Mouse (Mus musculus): ENCODE results near the gene Podxl. TPM values are rescaled to one million over a fixed set of nuclear protein-coding genes. Genes with fewer than 3 reads are reported as not detected.

Podxl gene
- polyA plus RNA-seq, 1 experiment, result 0.60 TPM

DNA sequence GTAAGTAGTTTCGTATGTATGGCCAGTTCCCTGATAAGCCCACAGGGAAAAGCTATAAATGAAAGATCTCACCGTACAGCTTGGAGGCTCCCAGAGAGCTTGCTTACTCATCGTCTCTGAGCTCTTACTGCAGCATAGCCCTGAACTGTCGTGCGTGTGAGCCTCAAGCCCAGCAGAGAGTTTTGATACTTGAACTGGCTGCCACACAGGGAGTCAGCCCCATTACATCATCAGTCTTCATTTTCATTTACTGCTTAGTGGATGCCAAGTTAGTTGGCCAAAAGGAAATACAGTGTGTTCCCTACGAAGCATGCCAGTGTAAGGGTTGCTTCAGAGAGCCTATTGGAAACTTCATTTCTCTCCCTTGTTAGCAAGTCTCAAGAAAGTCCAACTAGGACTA is 50.1 kb downstream of the Podxl start:
- TF ChIP-seq USF1 (IDR thresholded peaks at IDR 0.05; ENCODE audit: low read depth) (no peak), MYOG (IDR thresholded peaks at IDR 0.05; ENCODE audit: control insufficient read depth in 1 of 3, insufficient read depth in 1 of 3, insufficient read length in 2 of 3, low read depth in 2 of 3) (no peak), CEBPB (IDR thresholded peaks at IDR 0.05; ENCODE audit: insufficient read depth, poor library complexity, severe bottlenecking) (no peak), TCF12 (IDR thresholded peaks at IDR 0.05; ENCODE audit: insufficient read depth, poor library complexity, severe bottlenecking) (no peak), MYOD1 (IDR thresholded peaks at IDR 0.05; ENCODE audit: control insufficient read depth in 1 of 3, insufficient read length in 2 of 3, low read depth in 2 of 3) (no peak), POLR2AphosphoS2 (IDR thresholded peaks at IDR 0.05; ENCODE audit: insufficient read length, low read depth) (no peak), TCF3 (IDR thresholded peaks at IDR 0.05; ENCODE audit: insufficient read length, low read depth) (no peak), SRF (IDR thresholded peaks at IDR 0.05; ENCODE audit: control insufficient read depth, insufficient read length, low read depth) (no peak), MAX (IDR thresholded peaks at IDR 0.05; ENCODE audit: low read depth) (no peak)
- H3K79me2 ChIP-seq (ENCODE audit: control insufficient read depth, insufficient read depth), result no peaks in the 10 kb centered on the region
- H3K4me2 ChIP-seq (ENCODE audit: low read depth), result no peak overlapping the region
- H3K4me3 ChIP-seq, result no peak overlapping the region
- no peak overlapping the region for H3ac ChIP-seq (ENCODE audit: control insufficient read depth, insufficient read length)
- no peaks in the 10 kb centered on the region for H3K27me3 ChIP-seq (ENCODE audit: control insufficient read depth, insufficient read depth, insufficient read length)
- H3K36me3 ChIP-seq (ENCODE audit: control insufficient read depth, insufficient read depth), result peaks cover 6% of the 10 kb centered on the region

DNA sequence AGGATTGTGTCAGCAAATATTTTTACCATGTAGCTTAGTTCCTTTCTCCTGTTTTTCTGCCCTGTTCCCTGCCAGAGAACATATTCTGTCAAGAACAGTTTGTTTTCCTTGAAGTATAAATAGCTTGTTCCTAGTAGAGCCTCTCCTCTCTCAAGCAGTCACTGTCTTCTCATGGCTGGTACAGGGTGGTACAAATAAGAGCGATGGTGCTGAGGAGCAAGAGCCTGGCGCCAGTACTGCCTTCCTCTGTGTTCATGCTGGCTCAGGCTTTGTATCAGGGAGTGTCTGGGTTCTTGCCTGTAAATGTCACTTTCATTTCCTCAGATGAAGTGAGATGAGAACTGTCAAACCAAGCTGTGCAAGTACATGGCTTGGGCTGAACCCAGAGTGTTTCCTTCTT is 61.2 kb downstream of the Podxl start:
- H3ac ChIP-seq (ENCODE audit: control insufficient read depth, insufficient read length), result no peak overlapping the region
- TF ChIP-seq POLR2AphosphoS2 (IDR thresholded peaks at IDR 0.05; ENCODE audit: insufficient read length, low read depth), result no peak
- no peak for TF ChIP-seq TCF12 (IDR thresholded peaks at IDR 0.05; ENCODE audit: insufficient read depth, poor library complexity, severe bottlenecking)
- TF ChIP-seq USF1 (IDR thresholded peaks at IDR 0.05; ENCODE audit: low read depth), result no peak
- TF ChIP-seq MAX (IDR thresholded peaks at IDR 0.05; ENCODE audit: low read depth), result no peak
- no peak for TF ChIP-seq TCF3 (IDR thresholded peaks at IDR 0.05; ENCODE audit: insufficient read length, low read depth)
- no peak for TF ChIP-seq POLR2A (IDR thresholded peaks at IDR 0.05; ENCODE audit: insufficient read length, low read depth)
- no peak for TF ChIP-seq SRF (IDR thresholded peaks at IDR 0.05; ENCODE audit: control insufficient read depth, insufficient read length, low read depth)
- TF ChIP-seq MYOG (IDR thresholded peaks at IDR 0.05; ENCODE audit: control insufficient read depth in 1 of 3, insufficient read depth in 1 of 3, insufficient read length in 2 of 3, low read depth in 2 of 3), result no peak
- no peak for TF ChIP-seq REST (IDR thresholded peaks at IDR 0.05; ENCODE audit: insufficient read depth, insufficient read length)
- no peak for TF ChIP-seq MYOD1 (IDR thresholded peaks at IDR 0.05; ENCODE audit: control insufficient read depth in 1 of 3, insufficient read length in 2 of 3, low read depth in 2 of 3)
- no peak for TF ChIP-seq E2F4 (IDR thresholded peaks at IDR 0.05; ENCODE audit: insufficient read depth)
- TF ChIP-seq CEBPB (IDR thresholded peaks at IDR 0.05; ENCODE audit: insufficient read depth, poor library complexity, severe bottlenecking), result no peak
- H3K79me2 ChIP-seq (ENCODE audit: control insufficient read depth, insufficient read depth), result no peaks in the 10 kb centered on the region
- H3K27me3 ChIP-seq (ENCODE audit: control insufficient read depth, insufficient read depth, insufficient read length), result no peaks in the 10 kb centered on the region
- no peak overlapping the region for H3K4me3 ChIP-seq
- H3K36me3 ChIP-seq (ENCODE audit: control insufficient read depth, insufficient read depth), result peaks cover 30% of the 10 kb centered on the region
- no peak overlapping the region for H3K4me2 ChIP-seq (ENCODE audit: low read depth)

DNA sequence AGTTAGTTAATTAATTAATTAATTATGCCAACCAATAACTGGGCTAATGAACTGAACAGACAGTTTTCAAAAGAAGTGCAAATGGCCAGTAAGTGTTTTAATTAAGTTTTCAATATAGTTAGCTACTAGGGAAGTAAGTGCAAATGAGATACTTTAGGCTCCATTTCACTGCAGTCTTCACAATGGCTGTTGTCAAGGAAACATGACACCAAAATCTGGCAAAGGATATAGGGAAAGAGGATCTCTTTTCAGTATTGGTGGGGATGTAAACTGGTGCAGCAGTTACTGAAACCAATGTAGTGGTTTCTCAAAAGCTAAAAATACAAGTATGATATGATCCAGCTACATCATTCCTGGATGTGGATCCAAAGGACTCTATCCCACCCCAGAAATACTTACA is 63.1 kb downstream of the Podxl start:
- TF ChIP-seq USF1 (IDR thresholded peaks at IDR 0.05; ENCODE audit: low read depth) (no peak), E2F4 (IDR thresholded peaks at IDR 0.05; ENCODE audit: insufficient read depth) (no peak), SRF (IDR thresholded peaks at IDR 0.05; ENCODE audit: control insufficient read depth, insufficient read length, low read depth) (no peak), TCF12 (IDR thresholded peaks at IDR 0.05; ENCODE audit: insufficient read depth, poor library complexity, severe bottlenecking) (no peak), TCF3 (IDR thresholded peaks at IDR 0.05; ENCODE audit: insufficient read length, low read depth) (no peak), POLR2AphosphoS2 (IDR thresholded peaks at IDR 0.05; ENCODE audit: insufficient read length, low read depth) (no peak), CEBPB (IDR thresholded peaks at IDR 0.05; ENCODE audit: insufficient read depth, poor library complexity, severe bottlenecking) (no peak), MYOG (IDR thresholded peaks at IDR 0.05; ENCODE audit: control insufficient read depth in 1 of 3, insufficient read depth in 1 of 3, insufficient read length in 2 of 3, low read depth in 2 of 3) (no peak), MYOD1 (IDR thresholded peaks at IDR 0.05; ENCODE audit: control insufficient read depth in 1 of 3, insufficient read length in 2 of 3, low read depth in 2 of 3) (no peak)
- H3ac ChIP-seq (ENCODE audit: control insufficient read depth, insufficient read length), result no peak overlapping the region
- no peak overlapping the region for H3K4me2 ChIP-seq (ENCODE audit: low read depth)
- H3K79me2 ChIP-seq (ENCODE audit: control insufficient read depth, insufficient read depth), result no peaks in the 10 kb centered on the region
- H3K27me3 ChIP-seq (ENCODE audit: control insufficient read depth, insufficient read depth, insufficient read length), result no peaks in the 10 kb centered on the region
- peaks cover 38% of the 10 kb centered on the region for H3K36me3 ChIP-seq (ENCODE audit: control insufficient read depth, insufficient read depth)
- H3K4me3 ChIP-seq, result no peak overlapping the region

DNA sequence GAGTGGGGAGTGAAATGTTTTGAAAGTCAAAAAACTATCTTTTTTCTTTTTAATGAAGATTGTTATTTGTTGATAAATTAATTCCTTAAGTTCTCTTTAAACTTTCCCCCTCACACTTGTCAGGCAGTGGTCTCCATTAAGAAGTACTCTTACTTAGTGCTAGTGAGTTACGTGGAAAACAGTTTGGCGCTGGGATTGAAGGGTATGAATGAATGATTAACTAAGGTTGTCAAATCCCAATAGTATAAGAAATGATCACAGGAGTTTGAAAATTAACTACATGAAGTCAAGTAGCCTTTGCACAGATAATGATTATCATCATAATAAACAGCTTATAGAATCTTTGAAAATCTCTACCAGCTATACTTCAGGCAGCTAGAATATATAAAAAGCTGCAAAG is 63.5 kb downstream of the Podxl start:
- no peak overlapping the region for H3K4me3 ChIP-seq
- H3ac ChIP-seq (ENCODE audit: control insufficient read depth, insufficient read length), result no peak overlapping the region
- H3K4me2 ChIP-seq (ENCODE audit: low read depth), result no peak overlapping the region
- H3K79me2 ChIP-seq (ENCODE audit: control insufficient read depth, insufficient read depth), result no peaks in the 10 kb centered on the region
- H3K27me3 ChIP-seq (ENCODE audit: control insufficient read depth, insufficient read depth, insufficient read length), result no peaks in the 10 kb centered on the region
- peaks cover 38% of the 10 kb centered on the region for H3K36me3 ChIP-seq (ENCODE audit: control insufficient read depth, insufficient read depth)
- TF ChIP-seq TCF12 (IDR thresholded peaks at IDR 0.05; ENCODE audit: insufficient read depth, poor library complexity, severe bottlenecking), result no peak

DNA sequence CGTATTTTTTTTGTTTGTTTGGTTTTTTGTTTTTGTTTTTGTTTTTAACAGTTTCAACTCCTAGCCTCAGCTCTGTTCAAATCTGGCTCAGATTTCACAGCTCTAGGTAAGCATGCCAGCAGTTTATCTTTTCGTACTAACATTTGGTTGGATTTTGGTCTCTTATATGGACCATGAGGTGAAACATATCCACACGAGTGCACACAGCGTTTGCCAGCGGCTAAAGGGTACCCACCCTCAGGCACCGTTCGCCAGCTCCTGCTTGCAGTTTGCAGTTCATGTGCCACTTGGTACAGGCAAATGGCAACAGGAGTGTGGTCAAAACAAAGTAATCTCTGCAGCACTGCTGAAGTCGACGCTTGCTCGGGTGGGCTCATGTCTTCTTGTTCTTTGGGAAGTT is 63.9 kb downstream of the Podxl start:
- Histone ChIP-seq H3K4me2 (ENCODE audit: low read depth) (no peak overlapping the region), H3K27me3 (ENCODE audit: control insufficient read depth, insufficient read depth, insufficient read length) (no peaks in the 10 kb centered on the region), H3ac (ENCODE audit: control insufficient read depth, insufficient read length) (no peak overlapping the region), H3K36me3 (ENCODE audit: control insufficient read depth, insufficient read depth) (peaks cover 38% of the 10 kb centered on the region), H3K4me3 (no peak overlapping the region), H3K79me2 (ENCODE audit: control insufficient read depth, insufficient read depth) (no peaks in the 10 kb centered on the region)
- TF ChIP-seq MAX (IDR thresholded peaks at IDR 0.05; ENCODE audit: low read depth) (no peak), POLR2AphosphoS2 (IDR thresholded peaks at IDR 0.05; ENCODE audit: insufficient read length, low read depth) (no peak), TCF3 (IDR thresholded peaks at IDR 0.05; ENCODE audit: insufficient read length, low read depth) (no peak), SRF (IDR thresholded peaks at IDR 0.05; ENCODE audit: control insufficient read depth, insufficient read length, low read depth) (no peak), E2F4 (IDR thresholded peaks at IDR 0.05; ENCODE audit: insufficient read depth) (no peak), REST (IDR thresholded peaks at IDR 0.05; ENCODE audit: insufficient read depth, insufficient read length) (no peak), MYOD1 (IDR thresholded peaks at IDR 0.05; ENCODE audit: control insufficient read depth in 1 of 3, insufficient read length in 2 of 3, low read depth in 2 of 3) (no peak), TCF12 (IDR thresholded peaks at IDR 0.05; ENCODE audit: insufficient read depth, poor library complexity, severe bottlenecking) (no peak), POLR2A (IDR thresholded peaks at IDR 0.05; ENCODE audit: insufficient read length, low read depth) (no peak), CEBPB (IDR thresholded peaks at IDR 0.05; ENCODE audit: insufficient read depth, poor library complexity, severe bottlenecking) (no peak)
